Mouse (Mus musculus): ENCODE measurements around the gene Tjp3. TPM values are rescaled to one million over a fixed set of nuclear protein-coding genes. Genes with fewer than 3 reads are reported as not detected.

Tjp3 gene
- 1 to 10 TPM in 1 of 2 experiments, under 1 TPM in 1; 0.65 to 1.7 TPM for total RNA-seq (2021)

DNA sequence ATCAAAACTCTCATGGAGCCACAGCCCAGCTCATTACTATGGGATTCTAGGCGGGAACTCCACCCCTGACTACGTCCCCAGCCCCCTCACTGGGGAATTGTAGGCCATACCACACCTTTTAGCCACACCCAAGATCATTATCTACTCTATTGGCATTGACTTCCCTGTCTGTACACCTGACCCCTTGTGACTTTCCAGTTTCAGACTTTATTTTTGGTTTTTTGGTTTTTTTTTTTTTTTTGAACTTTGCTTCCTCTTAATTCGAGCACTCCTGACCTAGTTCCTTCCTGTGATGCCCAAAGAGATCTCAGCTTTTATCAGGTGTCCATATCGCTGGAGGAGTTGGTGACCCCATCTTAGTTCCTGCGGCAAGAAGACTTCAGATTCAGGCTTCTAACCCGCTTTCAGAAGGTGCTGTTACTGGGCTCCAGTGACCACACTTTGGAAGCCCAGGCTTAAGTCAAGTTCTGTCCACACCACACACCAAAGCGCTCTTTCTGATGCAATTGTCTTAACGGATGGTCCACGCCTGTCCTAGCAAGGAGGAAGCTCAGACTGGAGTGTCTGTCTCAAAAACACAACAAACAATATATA lies at the start of gene Tjp3:
Tjp3 (minus strand) TSS at position 71 of the 594 bp plus-strand sequence.
- no peak for DNase-seq

DNA sequence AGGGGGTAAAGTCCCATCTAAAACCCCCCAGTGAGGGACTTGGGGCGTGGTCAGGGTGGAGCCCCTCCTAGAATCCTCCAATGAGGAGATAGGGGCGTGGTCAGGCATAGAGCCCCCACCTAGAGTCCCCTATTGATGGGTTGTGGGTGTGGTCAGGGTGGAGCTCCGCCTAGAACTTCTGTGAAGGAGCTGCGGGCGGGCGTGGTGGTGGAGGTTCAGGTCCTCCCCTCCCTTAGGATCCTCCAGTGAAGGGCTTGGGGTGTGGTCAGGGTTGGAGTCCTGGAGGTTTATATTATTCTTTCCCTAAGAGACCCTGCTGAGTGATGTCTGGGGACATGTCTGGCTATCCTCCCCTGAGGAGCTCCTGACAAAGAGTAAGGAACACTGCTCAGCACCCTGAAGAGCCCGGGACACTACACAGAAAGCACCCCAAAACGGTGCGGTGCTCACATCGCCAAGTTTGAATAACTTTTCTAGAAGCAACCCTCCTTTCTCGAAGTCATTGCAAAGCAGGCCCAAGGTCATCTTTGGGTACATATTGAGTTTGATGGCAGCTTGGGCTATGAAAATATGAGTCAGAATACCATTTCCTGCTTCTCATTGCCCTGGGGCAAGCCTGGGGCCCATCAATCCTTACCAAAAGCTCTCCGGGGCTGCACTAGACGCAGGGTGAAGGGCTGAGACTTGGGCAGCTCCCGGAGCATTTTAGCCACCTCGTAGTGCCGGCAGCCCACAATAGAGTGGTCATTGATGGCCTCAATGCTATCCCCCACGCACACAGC lies 49.4 kb upstream of the Tjp3 start:
- DNase-seq, result no peak

GRCm38 (mm10) chr10:81336558-81336957 lies 45.2 kb upstream of the Tjp3 start:
- DNase-seq, result no peak

DNA sequence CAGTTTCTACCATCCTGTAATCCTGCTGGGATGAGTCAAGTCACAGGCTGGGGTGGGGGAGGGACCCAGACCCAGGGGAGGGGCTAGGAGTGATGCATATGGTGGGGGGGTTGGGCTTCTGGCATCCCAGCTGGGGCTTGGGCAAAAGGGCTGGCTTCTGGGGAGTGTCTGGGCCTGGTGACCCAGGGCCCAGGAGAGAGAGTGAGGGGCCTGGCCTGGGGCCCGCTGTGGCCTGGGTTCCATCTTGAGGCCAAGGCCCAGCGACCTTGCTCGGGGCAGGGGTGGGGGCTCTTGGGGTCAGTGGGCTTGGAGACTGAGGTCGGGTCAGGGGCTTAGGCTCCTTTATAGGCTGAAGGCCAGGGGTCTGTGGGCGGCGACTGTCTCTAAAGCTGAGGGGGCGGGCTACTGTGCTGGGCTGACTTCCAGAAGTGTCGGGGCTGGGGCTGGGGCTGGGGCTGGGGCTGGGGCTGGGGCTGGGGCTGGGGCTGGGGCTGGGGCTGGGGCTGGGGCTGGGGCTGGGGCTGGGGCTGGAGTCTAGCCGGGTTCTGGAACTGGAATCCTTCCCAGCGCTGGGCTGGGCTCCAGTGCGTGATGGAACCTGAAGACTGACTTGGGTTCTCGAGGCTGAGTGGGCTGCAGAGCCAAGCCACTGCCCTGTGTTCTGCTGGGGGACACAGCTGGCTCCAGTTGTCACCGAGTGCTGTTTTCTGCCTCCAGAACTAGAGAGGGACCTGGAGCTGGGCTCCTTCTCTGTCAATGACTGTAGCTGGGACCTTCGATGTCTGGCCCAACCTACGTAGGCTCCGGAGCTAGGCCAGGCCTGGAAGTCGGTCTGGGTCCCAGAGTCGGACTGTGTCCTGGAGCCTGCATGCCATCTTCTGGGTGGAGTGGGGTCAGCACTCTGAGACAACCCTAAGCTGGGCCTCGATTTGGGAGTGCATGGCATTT lies 44.3 kb upstream of the Tjp3 start:
- DNase-seq, result no peak

DNA sequence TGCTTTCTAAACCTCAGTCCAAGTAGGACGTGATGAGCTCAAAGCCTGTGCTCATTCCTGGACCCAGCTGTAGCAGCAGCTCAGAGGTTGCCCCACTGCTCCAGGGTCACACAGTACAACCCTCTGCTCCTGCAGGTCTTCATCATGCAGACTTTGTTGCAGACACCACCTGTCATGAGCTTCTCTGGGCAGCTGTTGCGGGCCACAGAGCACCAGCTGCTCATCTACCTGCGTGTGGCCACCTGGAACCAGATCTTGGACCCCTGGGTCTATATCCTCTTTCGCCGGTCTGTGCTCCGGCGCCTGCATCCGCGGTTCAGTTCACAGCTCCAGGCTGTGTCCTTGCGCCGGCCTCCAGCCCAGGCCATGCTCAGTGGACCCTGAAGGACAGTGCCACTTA lies 42.9 kb upstream of the Tjp3 start:
- DNase-seq, result no peak

DNA sequence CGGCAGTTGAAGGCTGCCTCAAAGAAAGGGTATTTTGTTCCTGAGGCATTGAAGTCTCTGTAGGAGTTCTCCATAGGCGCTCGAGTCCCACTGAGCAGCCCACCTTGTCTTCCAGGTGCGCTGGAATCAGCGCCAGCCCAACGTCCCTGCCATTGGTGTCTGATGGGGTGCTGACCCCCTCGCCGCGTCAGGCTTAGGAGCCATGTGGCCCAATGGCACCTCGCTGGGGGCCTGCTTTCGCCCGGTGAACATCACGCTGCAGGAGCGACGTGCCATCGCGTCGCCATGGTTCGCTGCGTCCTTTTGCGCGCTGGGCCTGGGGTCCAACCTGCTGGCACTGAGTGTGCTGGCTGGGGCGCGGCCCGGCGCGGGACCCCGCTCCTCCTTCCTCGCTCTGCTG lies 40.9 kb upstream of the Tjp3 start:
- DNase-seq, result no peak

DNA sequence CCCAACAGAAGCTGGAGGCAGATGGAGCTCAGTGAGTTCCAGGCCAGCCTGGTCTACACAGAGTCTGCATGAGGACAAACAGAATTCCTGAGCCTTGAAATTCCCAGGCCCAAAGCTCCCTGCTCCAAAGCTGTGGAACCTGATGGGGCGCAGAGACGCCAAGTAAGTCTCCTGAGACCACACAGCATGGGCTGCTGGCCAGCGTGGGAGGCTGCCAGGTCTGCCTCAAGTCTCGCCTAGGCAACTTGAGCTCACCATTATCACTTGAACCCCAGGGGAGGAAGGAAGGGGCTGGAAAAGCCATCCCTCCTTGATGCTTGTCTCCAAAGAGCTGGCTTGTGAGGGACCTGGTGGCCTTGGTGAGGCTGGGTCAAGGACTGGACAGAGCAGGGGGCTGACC lies 38.6 kb upstream of the Tjp3 start:
- DNase-seq, result no peak

- no peak for DNase-seq
These were observed 38.0 kb upstream of the Tjp3 start for GRCm38 (mm10) chr10:81329194-81329975.

- no peak for DNase-seq
These were observed 37.0 kb upstream of the Tjp3 start, which contains the start of gene Tbxa2r for GRCm38 (mm10) chr10:81328386-81328785. Gene Tbxa2r (plus strand): TSS chr10:81328731.

DNA sequence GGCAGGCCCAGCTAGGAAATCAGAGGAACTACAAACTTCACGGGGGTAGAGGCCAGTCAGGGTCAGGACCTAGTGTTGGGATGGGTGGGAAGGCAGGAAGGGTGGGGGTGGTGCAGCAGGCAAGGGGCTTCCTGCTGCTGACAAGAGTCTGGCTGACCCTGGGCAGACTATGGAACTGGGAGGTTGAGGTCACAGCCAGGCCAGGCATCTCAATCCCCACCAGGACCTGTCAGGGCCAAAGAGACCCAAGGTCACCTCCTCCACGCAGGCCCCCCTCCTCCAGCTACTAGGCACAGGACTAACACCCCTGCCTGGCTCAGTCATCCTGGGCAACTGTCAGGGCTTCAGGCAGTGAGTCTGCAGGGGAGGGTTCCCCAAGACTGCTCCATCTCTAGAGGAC lies 36.6 kb upstream of the Tjp3 start:
- DNase-seq, result no peak

DNA sequence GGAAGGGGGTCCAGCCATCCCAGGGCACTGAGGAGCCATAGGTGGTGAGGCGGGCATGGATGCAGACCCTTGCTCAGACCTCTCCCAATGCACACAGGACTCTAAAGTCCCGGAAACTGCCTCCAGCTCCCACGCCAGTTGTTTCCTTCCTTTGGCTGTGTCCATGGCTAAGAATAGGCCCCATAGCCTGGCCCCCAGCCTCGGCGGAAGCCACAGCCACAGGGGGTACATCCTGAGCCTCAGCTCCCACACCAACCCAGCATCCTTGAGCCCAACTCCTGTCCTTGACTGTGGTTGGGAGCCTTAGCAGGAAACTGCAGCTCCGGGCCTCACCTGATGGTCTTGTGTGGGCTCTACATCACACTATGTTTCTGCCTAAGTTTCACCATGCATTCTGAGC lies 35.5 kb upstream of the Tjp3 start:
- DNase-seq, result no peak

GRCm38 (mm10) chr10:81325781-81326180 lies 34.4 kb upstream of the Tjp3 start:
- DNase-seq, result no peak

GRCm38 (mm10) chr10:81325176-81325575 lies 33.8 kb upstream of the Tjp3 start:
- no peak for DNase-seq

GRCm38 (mm10) chr10:81323791-81324530 lies 32.6 kb upstream of the Tjp3 start:
- no peak for DNase-seq

GRCm38 (mm10) chr10:81323141-81323775 lies 31.9 kb upstream of the Tjp3 start:
- DNase-seq, result no peak

- DNase-seq, result no peak
These were observed 31.1 kb upstream of the Tjp3 start for GRCm38 (mm10) chr10:81322444-81322843.

DNA sequence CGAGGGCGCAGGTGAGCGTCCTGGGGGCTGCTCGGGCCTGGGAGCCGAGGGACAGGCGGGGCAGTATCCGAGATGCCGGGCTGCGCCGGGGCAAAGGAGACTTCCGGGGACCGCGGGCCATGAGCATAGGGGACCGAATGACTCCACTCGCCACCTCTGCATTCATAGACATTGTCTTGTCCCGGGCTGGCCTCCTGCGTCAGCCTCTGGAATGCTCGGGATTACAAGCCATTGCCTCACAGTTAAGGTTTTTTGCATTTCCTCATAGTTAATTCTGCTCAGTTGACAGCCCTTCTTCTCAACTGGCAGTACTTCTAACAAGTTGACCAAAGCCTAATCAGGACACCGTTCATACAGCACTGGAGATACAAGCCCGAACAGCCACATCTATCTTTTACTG lies 30.1 kb upstream of the Tjp3 start:
- DNase-seq, result no peak

DNA sequence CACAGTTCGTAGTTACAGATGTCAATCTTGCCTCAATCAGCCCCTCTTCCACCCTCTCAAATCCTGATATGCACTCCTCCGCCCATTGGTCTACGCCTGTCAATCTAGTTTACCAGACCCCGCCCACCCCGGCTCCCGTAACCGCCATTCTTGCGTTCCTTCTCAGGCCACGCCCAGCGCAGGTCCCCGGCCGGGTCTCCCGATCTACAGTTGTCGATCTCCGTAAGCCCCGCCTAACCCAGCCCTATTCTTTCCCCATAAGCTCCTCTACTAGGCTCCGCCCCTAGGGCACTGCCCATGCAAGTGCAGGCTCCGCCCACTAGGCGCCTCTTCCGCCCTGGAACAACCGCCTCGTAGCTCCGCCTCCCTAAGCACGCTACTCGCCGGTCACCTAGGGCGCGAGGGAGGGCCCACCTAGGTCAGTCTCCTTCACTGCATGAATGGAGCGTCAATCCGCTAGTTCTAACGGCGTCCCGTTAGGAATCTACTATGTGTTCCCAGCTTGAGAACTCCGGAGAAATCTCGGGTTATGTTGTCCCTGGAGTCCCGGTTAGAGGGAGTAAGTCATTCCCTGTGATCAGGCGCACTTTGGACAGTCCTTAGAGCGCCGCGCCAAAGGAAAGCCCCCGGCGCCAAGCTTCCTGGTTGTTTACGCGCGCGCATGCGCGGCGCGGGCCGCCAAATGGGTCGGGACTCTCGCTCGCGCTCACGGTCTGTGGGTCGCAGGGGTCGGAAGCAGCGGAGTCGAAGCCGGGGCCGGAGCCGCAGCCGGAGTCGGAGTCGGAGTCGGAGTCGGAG lies 29.4 kb upstream of the Tjp3 start, which contains the start of gene Cactin:
Cactin (plus strand) TSS at position 554 of the 798 bp plus-strand sequence.
- peak; percentile 99 to 100 for DNase-seq

GRCm38 (mm10) chr10:81319741-81320549 lies 28.6 kb upstream of the Tjp3 start:
- DNase-seq, result no peak
